Mouse (Mus musculus): ENCODE data around the gene Zfp867.

GRCm38 (mm10) chr11:59486222-59486621, 13.9 kb upstream of the Zfp867 start:
- TF ChIP-seq CTCF (conservative IDR thresholded peaks at IDR 0.05; ENCODE audit: insufficient read depth, insufficient read length, low read depth, low read length) (no peak), POLR2A (IDR thresholded peaks at IDR 0.05; ENCODE audit: low read depth, low read length) (no peak)
